Mouse (Mus musculus): ENCODE results near the gene Hoxb7.

Gene Hoxb7

GRCm38 (mm10) chr11:96269869-96270268 lies 16.6 kb upstream of the Hoxb7 start:
- no peak for DNase-seq

GRCm38 (mm10) chr11:96270996-96271540 lies 15.4 kb upstream of the Hoxb7 start, which contains the start of gene Hoxb9:
Gene Hoxb9, plus strand, starts transcription at chr11:96271457.
- no peak for DNase-seq

- no peak for DNase-seq
Measured at GRCm38 (mm10) chr11:96271541-96272011, 14.8 kb upstream of the Hoxb7 start.

GRCm38 (mm10) chr11:96272024-96272921 lies 14.2 kb upstream of the Hoxb7 start:
- DNase-seq, result no peak

- no peak for DNase-seq
Measured at GRCm38 (mm10) chr11:96274428-96274827, 12.0 kb upstream of the Hoxb7 start.

- no peak for DNase-seq
Measured at GRCm38 (mm10) chr11:96275896-96276295, 10.5 kb upstream of the Hoxb7 start.

- DNase-seq, result no peak
Measured at GRCm38 (mm10) chr11:96277151-96278044, 9.0 kb upstream of the Hoxb7 start.

- DNase-seq, result no peak
Measured at GRCm38 (mm10) chr11:96278324-96278723, 8.1 kb upstream of the Hoxb7 start.

- peak; percentile 82 to 88 for DNase-seq
Measured at GRCm38 (mm10) chr11:96278773-96279172, 7.7 kb upstream of the Hoxb7 start.

- DNase-seq, result no peak
Measured at GRCm38 (mm10) chr11:96279421-96280233, 6.8 kb upstream of the Hoxb7 start.

- DNase-seq, result no peak
Measured at GRCm38 (mm10) chr11:96280399-96281378, 5.7 kb upstream of the Hoxb7 start.

GRCm38 (mm10) chr11:96281396-96281795 lies 5.0 kb upstream of the Hoxb7 start:
- DNase-seq, result no peak

- DNase-seq, result no peak
Measured at GRCm38 (mm10) chr11:96281855-96282570, 4.4 kb upstream of the Hoxb7 start, which contains the start of gene Hoxb8. Gene Hoxb8, plus strand, starts transcription at chr11:96281905.

GRCm38 (mm10) chr11:96282795-96283430 lies 3.5 kb upstream of the Hoxb7 start:
- DNase-seq, result no peak

- DNase-seq, result no peak
Measured at GRCm38 (mm10) chr11:96284041-96284749, 2.2 kb upstream of the Hoxb7 start.

GRCm38 (mm10) chr11:96284774-96285734 lies 1.4 kb upstream of the Hoxb7 start:
- DNase-seq, result no peak

GRCm38 (mm10) chr11:96286739-96287385 lies 439 bp downstream of the Hoxb7 start:
- no peak for DNase-seq
